Mouse (Mus musculus) layer of hippocampus, adult 18-20 months (tissue): ENCODE measurements around the gene Lep. TPM values are rescaled to one million over a fixed set of nuclear protein-coding genes. Genes with fewer than 3 reads are reported as not detected.

Source experiments
- DNase-seq, 2 experiments: peaks; one replicate each; pipeline ENCODE4 v3.0.0; 2022; ENCODE audit warnings: low spot score in 2 of 2
- microRNA-seq, 2 experiments: library from miRNA; unstranded; fragments of <30 nt; microRNA quantifications; one replicate each; pipeline ENCODE4 v1.2.0; 2021
- total RNA-seq, 2 experiments: library from RNA; stranded (reverse); gene quantifications; 2 replicates each; pipeline ENCODE4 v1.2.3; 2021

Lep gene
- total RNA-seq, 2 experiments from 2014 or later, result not detected

GRCm38 (mm10) chr6:29111501-29111900 lies 51.5 kb downstream of the Lep start:
- no peak for DNase-seq

- no peak for DNase-seq
Measured at GRCm38 (mm10) chr6:29115756-29116155, 55.7 kb downstream of the Lep start.

DNA sequence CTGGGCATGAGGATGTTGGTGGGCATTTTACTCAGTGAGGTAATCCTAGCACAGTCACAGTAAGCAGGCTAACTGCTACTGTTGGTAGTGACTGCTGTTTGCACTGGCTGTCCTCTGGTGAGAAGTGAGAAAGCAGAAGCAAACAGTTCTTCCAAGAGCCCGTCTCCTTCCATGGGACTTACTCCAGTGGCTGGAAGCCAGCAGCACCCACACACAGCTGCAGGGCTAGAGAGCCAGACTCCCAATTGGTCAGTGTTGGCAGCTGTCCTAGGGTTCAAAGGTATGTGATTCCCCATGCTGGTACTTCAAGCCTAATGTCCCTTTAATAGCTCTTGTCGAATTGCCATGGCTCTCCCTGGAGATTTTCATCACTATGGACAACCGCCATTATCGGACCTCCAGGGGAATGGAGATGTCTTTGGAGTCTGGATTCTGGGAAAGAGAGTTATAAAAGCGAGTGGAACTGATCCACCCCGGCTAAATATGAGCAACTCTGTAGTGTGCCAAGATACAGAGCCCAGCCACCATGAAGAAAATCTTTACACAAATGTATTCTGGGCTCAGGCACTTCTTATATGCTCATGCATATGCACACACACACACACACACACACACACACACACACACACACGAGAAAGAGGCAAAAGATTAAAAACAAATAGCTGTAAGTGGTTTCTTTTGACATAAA lies 57.5 kb downstream of the Lep start:
- DNase-seq, result peak in 1 of 2 experiments; percentile 25

- DNase-seq, result no peak
Measured at GRCm38 (mm10) chr6:29118231-29118630, 58.2 kb downstream of the Lep start.

DNA sequence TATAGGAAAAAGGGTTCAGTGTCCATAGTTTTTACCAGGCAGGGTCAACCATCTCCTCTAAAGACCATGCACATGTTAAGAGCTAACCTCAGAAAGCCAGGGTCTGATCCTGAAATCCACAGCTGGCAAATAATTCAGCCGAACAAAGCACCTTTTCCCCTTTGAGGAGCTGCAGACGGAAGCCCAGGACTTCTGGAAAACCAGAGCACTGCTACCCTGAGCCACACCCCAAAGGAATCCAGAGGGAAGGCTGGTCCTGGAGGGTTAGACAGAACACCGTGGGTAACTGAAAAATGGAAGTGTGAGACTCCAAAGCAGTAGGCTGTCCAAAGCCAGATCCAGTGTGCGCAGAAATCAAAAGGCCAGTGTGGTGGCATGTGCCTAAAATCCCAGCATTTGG lies 58.9 kb downstream of the Lep start:
- no peak for DNase-seq

GRCm38 (mm10) chr6:29119990-29120389 lies 60.0 kb downstream of the Lep start:
- no peak for DNase-seq

Small RNA genes within 50 kb of the gene (microRNA-seq; reads per million reads assigned to microRNA genes)
- gene Mir129-1, result 92.3 to 211 reads per million in 2 experiments

Other genes starting within 250 kb of the Lep start
- 100 to 1,000 TPM in 1 of 2 experiments, 10 to 100 TPM in 1; 97.7 to 101 TPM for gene Lrrc4, start 228.5 kb upstream of the Lep start, total RNA-seq
- gene Rbm28, start 104.8 kb downstream of the Lep start, total RNA-seq, result 10 to 100 TPM; 43.1 to 43.2 TPM
- gene Prrt4, start 119.4 kb downstream of the Lep start, total RNA-seq, result 1 to 10 TPM; 2.4 to 2.6 TPM
- 10 to 100 TPM; 36.0 to 42.9 TPM for gene Impdh1, start 156.1 kb downstream of the Lep start, total RNA-seq
- gene Hilpda, start 212.3 kb downstream of the Lep start, total RNA-seq, result 1 to 10 TPM; 6.0 to 6.9 TPM
- under 1 TPM; 0.33 to 0.35 TPM for gene Fam71f2, start 219.4 kb downstream of the Lep start, total RNA-seq